Mouse (Mus musculus) heart, postnatal 0 days (tissue): ENCODE results near the gene Syt9.

Source experiments
- CTCF ChIP-seq: IDR thresholded peaks from 2 replicates; pipeline ENCODE4 v1.5.1; 2016; ENCODE audit warnings: antibody characterized with exemption, control low read depth, low read depth
- EP300 ChIP-seq: IDR thresholded peaks from 2 replicates; pipeline ENCODE4 v1.6.1; 2016; ENCODE audit warnings: antibody characterized with exemption, low read depth

- TF ChIP-seq CTCF = no peak
- no peak for TF ChIP-seq EP300
Measured at GRCm38 (mm10) chr7:107462962-107463361, 92.4 kb downstream of the Syt9 start.
